Mouse (Mus musculus): ENCODE measurements around the gene Xpnpep3.

GRCm38 (mm10) chr15:81350401-81350800 is 49.5 kb upstream of the Xpnpep3 start:
- TF ChIP-seq CTCF (IDR thresholded peaks at IDR 0.05; ENCODE audit: insufficient read depth, low read length) (no peak), POLR2A (IDR thresholded peaks at IDR 0.05; ENCODE audit: borderline replicate concordance, extremely low read depth, low read depth, low read length) (no peak)
